Mouse (Mus musculus) ES-Bruce4 (cell line): ENCODE data around the gene Hdgfl3. TPM values are rescaled to one million over a fixed set of nuclear protein-coding genes. Genes with fewer than 3 reads are reported as not detected.

Source experiments
- H3K27ac ChIP-seq: 2 replicates; pipeline ENCODE4 v1.5.1; 2012; ENCODE audit warnings: low read length, inconsistent platforms; ENCODE audit not compliant: insufficient read depth
- H3K27me3 ChIP-seq: 2 replicates; pipeline ENCODE4 v1.6.1; 2012; ENCODE audit warnings: mild to moderate bottlenecking, low read length, inconsistent platforms; ENCODE audit not compliant: control insufficient read depth, poor library complexity, insufficient read depth, severe bottlenecking
- H3K36me3 ChIP-seq: 2 replicates; pipeline ENCODE4 v1.6.1; 2012; ENCODE audit warnings: inconsistent platforms, mild to moderate bottlenecking, low read length, moderate library complexity; ENCODE audit not compliant: control insufficient read depth, poor library complexity, insufficient read depth, severe bottlenecking
- H3K4me1 ChIP-seq: one replicate; pipeline ENCODE4 v1.8.1; 2011; ENCODE audit warnings: low read length; ENCODE audit not compliant: control insufficient read depth, insufficient read depth
- H3K4me3 ChIP-seq: 2 replicates; pipeline ENCODE4 v1.5.1; 2011; ENCODE audit warnings: low read depth, mild to moderate bottlenecking, low read length
- H3K9ac ChIP-seq: 2 replicates; pipeline ENCODE4 v1.6.1; 2012; ENCODE audit warnings: low read depth, mild to moderate bottlenecking, inconsistent platforms; ENCODE audit not compliant: poor library complexity, severe bottlenecking
- H3K9me3 ChIP-seq: replicated peaks from 2 replicates; pipeline ENCODE4 v1.6.1; 2012; ENCODE audit warnings: mild to moderate bottlenecking, low read length, inconsistent platforms; ENCODE audit not compliant: control insufficient read depth, poor library complexity, insufficient read depth, severe bottlenecking
- CTCF ChIP-seq: IDR thresholded peaks from one replicate; pipeline ENCODE4 v1.8.1; 2011; ENCODE audit warnings: low read depth, low read length
- EP300 ChIP-seq: IDR thresholded peaks from 2 replicates; pipeline ENCODE4 v1.6.1; 2011; ENCODE audit warnings: low read depth, low read length; ENCODE audit not compliant: insufficient read depth
- POLR2A ChIP-seq: IDR thresholded peaks from one replicate; pipeline ENCODE4 v1.8.1; 2011; ENCODE audit warnings: low read length; ENCODE audit not compliant: insufficient read depth
- polyA plus RNA-seq: library from polyadenylated mRNA; stranded (reverse); fragments of >200 nt; gene quantifications from 2 replicates; pipeline ENCODE4 v1.2.4, GENCODE M21; 2011; ENCODE audit warnings: low read depth; ENCODE audit not compliant: missing spikeins, insufficient read depth, insufficient read length

Gene Hdgfl3
- polyA plus RNA-seq, 1 experiment, result 8.3 TPM

DNA sequence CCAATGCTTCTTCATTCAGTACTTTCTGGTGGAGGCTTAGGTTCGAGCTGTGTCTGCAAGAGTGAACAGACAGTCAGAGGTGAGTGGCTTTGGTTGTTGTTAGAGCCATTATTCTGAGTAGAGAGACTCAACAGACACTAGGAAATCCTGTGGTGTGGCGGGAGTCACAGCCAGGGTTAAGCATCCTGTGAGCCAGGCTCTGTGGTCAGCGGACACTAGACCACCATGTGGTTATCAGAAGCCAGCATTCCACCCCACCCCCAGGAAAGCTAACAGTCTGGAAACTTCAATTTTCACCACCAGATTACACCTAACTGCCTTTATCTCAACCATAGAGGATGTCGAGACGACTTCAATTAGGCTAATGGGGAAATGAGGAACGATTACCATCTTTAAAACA lies 34.7 kb upstream of the Hdgfl3 start:
- Histone ChIP-seq H3K9me3 (no peaks in the 10 kb centered on the region), H3K4me3 (no peak overlapping the region), H3K36me3 (no peaks in the 10 kb centered on the region), H3K9ac (no peak overlapping the region), H3K27me3 (no peaks in the 10 kb centered on the region), H3K4me1 (no peaks in the 10 kb centered on the region), H3K27ac (no peak overlapping the region)
- no peak for TF ChIP-seq CTCF
- no peak for TF ChIP-seq EP300
- no peak for TF ChIP-seq POLR2A

GRCm38 (mm10) chr7:81968451-81968850 lies 34.2 kb upstream of the Hdgfl3 start:
- H3K36me3 ChIP-seq, result no peaks in the 10 kb centered on the region
- no peak overlapping the region for H3K9ac ChIP-seq
- H3K27ac ChIP-seq, result no peak overlapping the region
- no peaks in the 10 kb centered on the region for H3K4me1 ChIP-seq
- H3K4me3 ChIP-seq, result no peak overlapping the region
- TF ChIP-seq CTCF (no peak), POLR2A (no peak), EP300 (no peak)
- H3K27me3 ChIP-seq, result no peaks in the 10 kb centered on the region
- H3K9me3 ChIP-seq, result no peaks in the 10 kb centered on the region

GRCm38 (mm10) chr7:81966195-81966594 lies 31.9 kb upstream of the Hdgfl3 start:
- Histone ChIP-seq H3K27ac (no peak overlapping the region), H3K27me3 (no peaks in the 10 kb centered on the region), H3K9ac (no peak overlapping the region), H3K4me1 (no peaks in the 10 kb centered on the region), H3K36me3 (no peaks in the 10 kb centered on the region), H3K4me3 (no peak overlapping the region), H3K9me3 (no peaks in the 10 kb centered on the region)
- TF ChIP-seq POLR2A (no peak), EP300 (no peak), CTCF (no peak)

- no peak for TF ChIP-seq POLR2A
- TF ChIP-seq EP300, result no peak
- TF ChIP-seq CTCF, result no peak
- Histone ChIP-seq H3K9ac (no peak overlapping the region), H3K36me3 (no peaks in the 10 kb centered on the region), H3K9me3 (no peaks in the 10 kb centered on the region), H3K27ac (no peak overlapping the region), H3K4me3 (no peak overlapping the region), H3K4me1 (no peaks in the 10 kb centered on the region), H3K27me3 (no peaks in the 10 kb centered on the region)
Observed at GRCm38 (mm10) chr7:81959704-81960103, 25.4 kb upstream of the Hdgfl3 start.

GRCm38 (mm10) chr7:81954208-81954846 lies 20.1 kb upstream of the Hdgfl3 start:
- Histone ChIP-seq H3K4me1 (no peaks in the 10 kb centered on the region), H3K27ac (no peak overlapping the region), H3K9me3 (no peaks in the 10 kb centered on the region), H3K27me3 (no peaks in the 10 kb centered on the region), H3K4me3 (no peak overlapping the region), H3K9ac (no peak overlapping the region), H3K36me3 (no peaks in the 10 kb centered on the region)
- no peak for TF ChIP-seq EP300
- TF ChIP-seq CTCF, result no peak
- no peak for TF ChIP-seq POLR2A

DNA sequence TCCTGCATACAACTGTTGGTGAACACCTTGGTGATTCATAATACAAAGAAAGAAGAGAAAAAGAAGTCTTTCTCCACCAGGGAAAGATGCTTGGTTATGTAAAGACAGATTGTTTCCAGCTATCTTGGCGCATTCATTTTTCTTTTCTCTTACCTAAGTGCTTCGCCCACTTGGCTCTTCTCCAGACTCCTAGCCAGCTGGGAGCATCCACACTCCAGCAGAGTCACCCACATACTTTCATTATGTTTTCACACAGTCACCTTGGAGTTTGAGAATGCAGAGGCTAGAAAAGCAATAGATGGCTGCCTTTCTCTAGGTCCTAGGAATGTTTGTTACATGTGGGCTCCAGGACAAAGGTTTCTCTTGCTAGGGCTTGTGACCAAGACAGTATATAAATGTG lies 16.2 kb upstream of the Hdgfl3 start:
- H3K4me1 ChIP-seq, result no peaks in the 10 kb centered on the region
- no peak overlapping the region for H3K4me3 ChIP-seq
- H3K27me3 ChIP-seq, result no peaks in the 10 kb centered on the region
- no peaks in the 10 kb centered on the region for H3K36me3 ChIP-seq
- no peak overlapping the region for H3K27ac ChIP-seq
- H3K9me3 ChIP-seq, result no peaks in the 10 kb centered on the region
- no peak for TF ChIP-seq CTCF
- no peak for TF ChIP-seq POLR2A
- no peak for TF ChIP-seq EP300
- H3K9ac ChIP-seq, result no peak overlapping the region
